Mouse (Mus musculus) cerebellum, adult 9-11 months (tissue): ENCODE measurements around the gene Gm20498.
A peak's percentile ranks its signal among the peaks of the same experiment; 100 is the strongest.
"Not testable (repeated sequence)": the region's sequence is repeated elsewhere in the genome, so short reads cannot be mapped to it uniquely, and the experiment has no call there.

Source experiments
- DNase-seq: peaks from one replicate; pipeline ENCODE4 v3.0.0; 2022

The Gm20498 gene

DNA sequence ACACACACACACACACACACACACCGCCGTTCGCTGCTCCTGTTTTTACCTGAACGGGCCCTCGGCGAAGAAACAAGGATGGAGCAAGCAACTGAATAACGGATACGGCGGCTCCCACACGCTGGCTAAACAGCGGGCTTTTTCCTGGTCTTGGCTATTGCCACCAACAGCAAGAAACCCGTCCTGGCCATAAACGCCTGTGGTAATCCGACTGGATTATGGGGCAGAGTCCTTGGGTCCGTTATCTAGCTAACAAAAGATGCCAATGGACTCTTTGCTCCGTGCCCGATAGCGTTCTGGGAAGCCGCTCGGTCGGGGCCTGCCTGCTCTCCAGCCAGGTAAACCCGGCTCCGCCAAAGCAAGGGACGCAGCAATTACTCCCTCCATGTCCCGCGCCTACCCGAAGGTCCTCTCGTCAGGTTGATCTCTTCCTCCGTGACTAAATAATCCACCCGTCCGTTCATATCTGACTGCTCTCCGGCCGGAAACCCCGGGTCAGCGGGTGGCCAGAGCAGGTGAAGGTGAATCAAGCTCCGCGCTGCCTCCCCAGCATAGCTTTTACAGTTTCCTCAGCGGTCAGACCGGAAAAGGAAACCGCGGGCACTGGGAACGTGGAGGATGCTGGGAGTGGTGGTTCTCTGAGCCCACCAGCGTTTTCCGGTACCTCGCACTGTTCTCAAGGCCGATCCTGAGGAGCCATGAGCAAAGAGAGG, at the start of gene Gm20498, which contains the start of gene Synj2bp:
Gm20498 (minus strand) TSS at position 590 of the 713 bp plus-strand sequence.
Synj2bp (minus strand) TSS at position 596 of the 713 bp plus-strand sequence.
- peak; percentile 87 for DNase-seq

DNA sequence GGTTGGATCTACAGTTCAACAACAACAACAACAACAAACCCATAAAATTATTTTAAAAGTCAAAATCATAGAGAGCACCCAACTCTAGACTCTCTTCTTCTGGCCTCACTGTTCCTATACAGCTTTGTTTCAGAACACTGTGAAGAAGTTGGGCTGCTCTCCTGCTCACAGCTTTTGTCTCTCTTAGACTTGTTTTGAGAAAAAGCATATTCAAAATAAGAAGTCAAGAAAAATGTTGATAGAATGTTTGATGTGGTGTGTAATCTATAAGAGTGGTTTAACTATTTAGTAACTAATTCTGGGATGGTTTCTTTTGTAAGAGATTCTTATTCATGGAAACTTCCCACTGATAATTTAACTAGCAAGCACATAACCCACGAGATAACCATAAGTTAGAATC, 35.7 kb upstream of the Gm20498 start, which contains the start of gene Adam21:
Adam21 (minus strand) TSS at position 101 of the 400 bp plus-strand sequence.
- DNase-seq, result no peak

DNA sequence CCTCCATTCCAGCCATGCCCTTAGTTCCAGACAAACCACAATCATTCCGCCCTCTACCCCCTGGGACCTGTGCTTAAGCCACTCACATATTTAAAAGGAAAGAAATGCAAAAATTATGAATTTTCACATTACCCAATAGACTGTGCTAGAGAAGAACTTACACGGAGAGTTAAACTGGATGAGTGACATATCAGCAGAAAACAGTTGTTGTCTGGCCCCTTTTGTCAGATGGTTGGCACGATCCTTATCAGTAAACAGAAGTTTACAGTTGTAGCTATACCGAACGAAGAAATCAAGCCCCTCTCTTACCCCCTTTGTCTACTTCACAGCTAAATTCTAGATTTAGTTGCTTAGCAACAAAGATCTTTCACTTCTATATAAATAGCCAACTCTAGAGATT, 35.2 kb upstream of the Gm20498 start:
- DNase-seq, result no peak

DNA sequence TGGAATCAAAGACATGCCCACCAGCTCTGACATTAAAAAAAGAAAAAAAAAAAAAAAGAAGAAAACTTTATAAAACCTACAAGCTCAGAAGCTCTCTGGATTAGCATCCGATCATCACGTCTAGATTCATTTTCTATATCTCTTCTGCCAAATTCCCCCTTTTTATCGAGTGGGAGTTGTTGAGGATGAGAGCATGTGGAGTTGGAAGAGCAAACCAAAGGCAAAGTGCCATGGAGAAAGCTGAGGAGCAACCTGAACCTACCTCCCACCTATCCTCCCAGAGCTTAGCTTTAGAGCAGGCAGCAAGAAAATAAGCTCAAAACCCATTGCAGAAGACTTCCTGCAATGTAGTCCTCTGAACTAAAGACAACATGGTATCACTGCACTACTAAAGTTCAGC, 31.5 kb upstream of the Gm20498 start:
- no peak for DNase-seq

DNA sequence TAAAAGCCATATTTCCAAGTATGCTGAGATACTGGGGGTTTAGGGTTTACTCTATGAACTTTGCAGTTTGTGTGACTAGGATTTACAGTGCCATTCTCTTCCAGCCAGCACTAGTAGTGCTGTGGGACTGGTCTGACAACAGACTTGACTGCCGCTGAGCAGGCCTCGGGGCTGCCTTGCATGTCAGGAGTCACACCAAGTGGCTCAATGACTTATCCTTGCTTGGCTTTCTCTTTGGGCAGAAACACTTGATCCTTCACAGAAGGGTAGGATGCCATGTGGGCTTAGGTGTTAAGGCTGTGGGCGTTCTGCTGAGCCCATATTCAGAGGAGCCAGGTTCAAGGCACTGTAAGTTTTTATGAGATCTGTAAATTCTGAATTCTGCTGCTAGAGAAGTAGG, 16.6 kb upstream of the Gm20498 start:
- DNase-seq, result no peak

DNA sequence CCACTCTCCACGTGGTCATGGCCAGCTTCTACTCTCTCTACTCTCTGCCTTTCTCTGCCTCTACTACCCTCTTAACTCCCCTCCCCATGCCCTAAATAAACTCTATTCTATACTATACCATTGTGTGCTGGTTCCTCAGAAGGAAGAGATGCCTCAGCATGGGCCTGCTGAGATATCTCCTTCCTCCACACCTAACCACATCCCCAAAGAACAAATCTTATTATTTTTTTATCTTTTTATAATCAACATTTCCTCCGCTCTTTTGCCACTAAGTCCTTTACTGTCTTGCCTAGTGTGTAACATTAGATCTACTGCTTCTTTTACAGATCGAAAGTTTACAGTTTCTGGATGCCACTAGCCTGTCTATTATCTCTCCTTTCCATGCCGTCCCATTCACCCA, 14.5 kb upstream of the Gm20498 start:
- no peak for DNase-seq

DNA sequence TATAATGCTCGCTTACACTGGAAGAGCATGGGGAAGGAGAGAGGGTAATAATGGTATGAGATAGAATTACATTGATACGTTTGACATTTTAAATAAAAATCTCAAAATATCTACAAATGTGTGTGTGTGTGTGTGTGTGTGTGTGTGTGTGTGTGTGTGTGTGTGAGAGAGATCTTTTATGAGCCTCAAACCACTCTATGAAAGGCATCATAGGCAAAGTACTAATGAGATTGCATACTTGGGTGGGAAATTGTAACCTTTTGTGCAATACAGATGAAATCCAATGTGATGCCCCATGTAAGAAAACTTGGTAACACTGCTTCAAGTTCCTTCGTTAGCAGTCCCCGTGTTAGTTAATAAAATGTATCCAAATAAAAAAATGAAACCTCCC, 319 bp upstream of the Gm20498 start:
- no peak for DNase-seq

DNA sequence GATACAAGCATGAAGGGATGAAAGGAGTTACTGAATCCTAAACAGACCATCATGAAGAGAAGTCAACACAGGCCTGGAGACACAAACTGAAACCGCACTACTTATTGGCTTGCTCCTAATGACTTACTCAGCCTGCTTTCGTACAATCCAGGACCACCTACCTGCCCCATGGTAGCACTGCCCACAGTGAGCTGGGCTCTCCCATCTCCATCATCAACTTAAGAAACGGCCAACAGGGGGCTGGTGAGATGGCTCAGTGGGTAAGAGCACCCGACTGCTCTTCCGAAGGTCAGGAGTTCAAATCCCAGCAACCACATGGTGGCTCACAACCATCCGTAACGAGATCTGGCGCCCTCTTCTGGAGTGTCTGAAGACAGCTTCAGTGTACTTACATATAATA, 2.1 kb downstream of the Gm20498 start:
- DNase-seq, result not testable (repeated sequence)

DNA sequence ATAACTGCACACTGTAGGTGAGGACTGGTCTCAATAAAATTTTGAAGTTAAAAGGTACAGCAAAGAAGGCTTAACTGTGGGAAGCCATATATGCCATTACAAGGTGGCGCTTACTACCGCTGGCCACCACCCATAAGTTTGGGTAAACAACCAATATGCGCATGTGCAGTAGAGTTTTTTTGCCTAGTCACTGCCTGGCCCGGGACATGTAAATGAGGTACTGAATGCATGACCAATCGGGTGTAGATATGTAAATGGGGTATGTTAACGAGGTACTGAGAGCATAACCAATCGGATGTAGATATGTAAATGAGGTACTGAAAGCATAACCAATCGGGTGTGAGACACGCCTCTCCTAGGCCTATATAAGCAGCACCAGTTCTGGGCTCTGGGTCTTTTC, 35.8 kb downstream of the Gm20498 start:
- DNase-seq, result not testable (repeated sequence)

DNA sequence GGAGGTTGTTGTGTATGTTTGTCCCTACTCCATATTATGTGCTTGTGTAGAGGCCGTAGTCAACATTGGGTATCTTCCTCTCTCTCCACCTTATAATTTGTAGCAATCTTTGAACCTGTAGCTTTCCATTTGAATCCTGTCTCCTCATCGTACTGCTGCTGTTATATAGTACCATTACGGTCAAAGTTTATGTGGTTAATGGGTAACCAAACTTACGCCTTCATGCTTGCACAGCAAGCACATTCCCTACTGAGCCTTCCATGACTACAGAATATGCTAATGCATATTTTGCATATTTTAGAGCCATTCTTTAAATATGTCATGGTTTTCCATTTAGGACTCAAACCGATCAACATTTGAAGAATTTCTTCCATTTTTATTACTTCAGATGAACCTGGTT, 42.2 kb downstream of the Gm20498 start:
- no peak for DNase-seq

DNA sequence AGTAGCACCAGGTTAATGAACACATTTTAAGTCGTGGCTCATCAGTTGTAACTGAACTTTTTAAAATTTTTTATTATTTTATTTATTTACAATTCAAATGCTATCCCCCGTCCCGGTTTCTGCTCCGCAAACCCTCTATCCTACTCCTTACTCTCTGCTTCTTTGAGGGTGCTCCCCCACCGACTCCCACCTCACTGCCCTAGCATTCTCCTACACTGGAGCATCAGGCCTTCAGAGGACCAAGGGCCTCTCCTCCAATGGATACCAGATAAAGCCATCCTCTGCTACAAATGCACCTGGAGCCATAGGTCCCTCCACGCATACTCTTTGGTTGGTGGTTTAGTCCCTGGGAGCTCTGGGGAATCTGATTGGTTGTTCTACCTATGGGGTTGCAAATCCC, 47.4 kb downstream of the Gm20498 start:
- DNase-seq, result peak; percentile 28

DNA sequence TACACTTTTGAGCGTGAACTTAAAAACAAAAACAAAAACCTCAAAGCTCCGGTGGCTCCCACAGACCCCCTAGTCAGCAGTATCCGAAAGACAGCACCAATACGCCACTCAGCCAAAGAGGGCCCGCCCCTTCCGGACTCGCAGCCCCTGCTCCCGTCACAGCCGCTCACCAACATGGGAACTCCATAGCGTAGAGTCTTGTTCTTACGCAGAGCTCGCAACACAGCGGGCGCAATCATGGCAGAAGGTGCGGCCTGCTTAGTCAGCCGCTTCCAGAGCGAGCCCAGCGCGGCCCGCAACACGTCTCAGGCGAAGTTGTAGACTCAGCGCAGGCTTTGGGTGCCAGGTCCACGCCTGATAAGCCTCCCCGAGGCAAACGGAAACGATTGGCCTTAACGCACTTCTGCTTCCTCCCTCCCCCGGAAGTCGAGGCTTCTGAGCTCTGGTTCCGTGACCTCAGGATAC, 47.9 kb downstream of the Gm20498 start, which contains the start of gene Cox16:
Cox16 (minus strand) TSS at position 401 of the 465 bp plus-strand sequence.
- DNase-seq, result peak; percentile 88

DNA sequence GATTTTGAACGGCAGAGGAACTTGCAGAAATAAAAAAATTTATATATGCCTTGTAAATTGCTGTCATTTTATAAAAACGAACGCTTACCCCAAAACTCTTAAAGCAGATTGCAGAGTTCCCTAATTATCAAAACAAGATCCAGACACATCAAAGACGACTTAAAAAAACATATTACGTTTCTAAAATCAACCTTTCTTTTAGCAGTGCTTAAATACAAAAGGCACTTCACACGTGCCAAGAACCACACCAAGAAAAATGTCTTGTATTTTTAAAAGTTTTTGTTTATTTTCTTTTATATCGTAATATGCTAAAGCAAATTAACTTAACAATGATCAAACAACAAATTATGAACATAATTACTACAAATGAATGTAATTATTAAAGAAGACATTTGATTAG, 48.5 kb downstream of the Gm20498 start:
- DNase-seq, result no peak

DNA sequence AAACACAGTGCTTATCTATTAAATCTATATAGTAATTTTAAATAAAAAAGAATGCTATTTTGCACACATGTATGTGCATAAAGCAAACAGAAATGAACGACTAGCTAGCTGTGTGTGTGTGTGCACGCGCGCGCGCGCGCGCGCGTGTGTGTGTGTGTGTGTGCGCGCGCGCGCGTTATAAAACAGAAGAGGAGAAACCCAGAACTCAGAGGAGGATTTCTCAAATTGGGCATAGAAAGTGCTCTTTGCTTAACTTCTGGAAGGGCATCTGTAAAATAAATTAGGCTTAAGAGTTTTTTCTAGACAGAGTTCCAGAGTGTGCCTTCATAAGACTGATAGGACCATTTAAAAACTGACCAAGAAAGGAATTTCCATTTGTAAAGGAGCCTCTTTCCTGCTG, 49.0 kb downstream of the Gm20498 start:
- DNase-seq, result no peak

DNA sequence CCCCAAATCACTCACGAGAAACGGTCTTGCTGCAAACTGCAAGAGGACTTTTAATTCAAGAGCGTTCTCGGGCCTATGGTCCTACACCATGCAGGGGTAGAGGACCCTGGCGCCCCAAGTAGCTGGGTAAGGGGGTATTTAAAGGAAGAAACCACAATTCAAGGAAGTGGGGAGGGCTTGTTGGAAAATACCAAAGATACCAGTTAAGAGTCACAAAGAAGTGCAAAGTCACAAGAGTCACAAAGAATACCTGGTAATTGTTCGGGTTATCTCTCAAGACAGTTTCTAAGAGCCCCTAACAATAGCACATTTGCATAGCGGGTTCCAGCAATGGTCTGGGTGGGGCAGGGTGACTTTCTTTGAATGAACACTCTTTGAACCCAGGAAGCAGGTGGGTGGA, 73.7 kb downstream of the Gm20498 start:
- not testable (repeated sequence) for DNase-seq

DNA sequence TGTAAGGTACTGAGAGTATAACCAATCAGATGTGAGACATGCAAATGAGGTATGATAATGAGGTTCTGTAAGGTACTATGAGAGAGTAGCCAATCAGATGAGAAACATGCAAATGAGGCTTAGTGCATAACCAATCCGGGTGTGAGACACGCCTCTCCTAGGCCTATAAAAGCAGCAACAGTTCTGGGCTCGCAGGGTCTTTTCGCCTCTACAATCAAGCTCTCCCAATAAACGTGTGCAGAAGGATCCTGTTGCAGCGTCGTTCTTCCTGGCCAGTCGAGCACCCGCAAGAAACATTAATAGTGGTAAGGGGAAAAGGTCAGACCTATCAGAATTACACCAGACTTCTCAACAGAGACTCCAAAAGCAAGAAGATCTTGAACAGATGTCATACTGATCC, 93.7 kb downstream of the Gm20498 start:
- DNase-seq, result not testable (repeated sequence)

DNA sequence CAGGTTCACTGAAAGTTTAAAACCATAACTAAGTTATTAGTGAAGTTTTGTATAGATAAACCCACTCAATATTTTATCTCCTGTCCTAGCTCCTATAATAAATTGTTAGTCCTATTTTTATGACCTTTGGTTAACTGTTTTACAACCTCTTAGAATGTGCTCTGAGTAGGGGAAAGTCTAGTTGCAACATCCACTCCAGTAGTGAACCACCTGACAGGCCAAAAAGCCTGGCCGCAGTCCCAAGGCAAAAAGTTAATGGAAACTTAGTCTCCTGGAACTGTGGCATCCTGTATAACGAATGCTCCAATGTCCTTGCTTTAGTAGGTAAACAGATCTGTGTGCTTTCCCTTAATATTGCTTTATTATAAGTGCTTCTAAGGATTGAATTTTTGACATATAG, 97.9 kb downstream of the Gm20498 start:
- DNase-seq, result not testable (repeated sequence)

DNA sequence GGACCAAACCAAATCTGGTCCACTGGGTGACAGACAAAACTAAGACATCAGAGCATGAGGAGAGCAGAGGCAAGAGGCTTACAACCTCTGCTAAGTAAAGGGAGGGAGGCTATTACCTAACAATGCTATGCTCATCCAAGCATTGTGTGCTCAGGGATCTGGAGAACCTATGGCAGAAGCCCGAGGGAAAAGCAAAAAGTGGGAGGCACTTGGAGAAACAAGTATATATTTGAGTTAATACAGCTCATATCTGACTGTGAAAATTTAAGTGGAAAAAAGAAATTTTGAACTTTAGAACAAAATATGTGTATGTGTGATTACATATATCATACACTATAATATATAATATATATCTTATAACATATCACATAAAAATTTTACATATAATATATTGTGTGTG, 110.9 kb downstream of the Gm20498 start, which contains the start of gene Adam4:
Adam4 (minus strand) TSS at position 101 of the 400 bp plus-strand sequence.
- no peak for DNase-seq

DNA sequence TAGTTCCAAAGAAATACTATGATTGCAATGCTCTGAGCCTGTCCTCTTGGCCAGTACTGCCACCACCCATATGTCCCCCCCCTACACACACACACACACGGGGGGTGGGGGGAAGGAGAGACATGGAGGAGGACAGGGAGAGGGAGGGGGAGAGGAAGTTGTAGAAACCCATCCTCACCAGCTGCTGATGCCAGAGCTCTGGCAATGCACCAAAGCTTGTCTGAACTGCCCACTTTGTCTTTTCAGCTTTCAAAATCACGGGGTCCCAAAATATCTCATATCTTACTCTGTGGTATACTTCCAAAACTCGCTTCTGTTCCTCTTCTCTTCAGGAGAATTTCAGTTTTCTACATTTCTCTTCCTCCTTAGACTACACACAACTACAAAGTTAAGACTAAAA, 119.5 kb downstream of the Gm20498 start:
- no peak for DNase-seq

DNA sequence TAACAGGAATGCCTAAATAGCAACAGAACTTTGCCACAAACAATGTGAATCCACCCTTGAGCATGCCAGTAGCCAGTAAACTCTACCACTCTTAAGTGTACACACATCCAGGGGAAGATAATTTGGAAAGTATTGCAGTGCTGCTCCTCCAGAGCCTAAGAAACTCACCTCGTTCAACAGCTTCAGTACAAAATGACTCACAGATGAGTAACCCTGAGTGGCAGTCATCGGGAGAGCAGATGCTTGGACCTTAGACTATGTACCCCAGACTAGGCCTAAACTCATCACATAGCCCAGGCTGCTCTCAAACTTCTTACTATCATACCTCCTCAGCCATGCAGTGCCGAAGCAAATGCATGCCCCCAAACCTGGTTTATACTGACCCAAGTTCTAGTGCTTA, 123.7 kb downstream of the Gm20498 start:
- DNase-seq, result no peak

DNA sequence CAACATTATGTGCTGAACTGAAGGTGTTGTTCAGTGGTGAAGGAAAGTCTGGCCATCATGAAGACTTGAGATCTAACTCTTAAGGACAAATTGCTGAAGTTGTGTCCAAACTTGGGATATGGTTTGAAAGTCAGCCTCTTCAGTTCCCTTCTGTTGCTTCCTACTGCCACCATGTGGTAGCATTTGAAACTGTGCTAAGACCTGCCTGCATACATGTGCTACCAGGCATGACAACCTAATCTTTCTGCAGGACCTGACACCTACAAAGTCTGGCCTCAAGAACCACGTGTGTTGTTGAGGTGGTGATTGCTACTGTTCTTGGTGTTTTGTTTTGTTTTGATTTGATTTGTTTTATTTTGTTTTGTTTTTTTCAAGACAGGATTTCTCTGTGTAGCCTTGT, 130.5 kb downstream of the Gm20498 start:
- peak; percentile 64 for DNase-seq

DNA sequence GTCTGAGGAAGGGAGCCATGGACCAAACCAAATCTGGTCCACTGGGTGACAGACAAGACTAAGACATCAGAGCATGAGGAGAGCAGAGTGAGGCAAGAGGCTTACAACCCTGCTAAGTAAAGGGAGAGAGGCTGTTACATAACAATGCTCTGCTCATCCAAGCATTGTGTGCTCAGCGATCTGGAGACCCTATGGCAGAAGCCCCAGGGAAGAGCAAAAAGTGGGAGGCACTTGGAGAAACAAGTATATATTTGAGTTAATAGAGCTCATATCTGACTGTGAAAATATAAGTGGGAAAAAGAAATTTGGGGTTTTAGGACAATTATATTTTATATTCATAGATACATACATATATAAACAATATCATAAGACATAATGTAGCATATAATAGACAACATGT, 153.3 kb downstream of the Gm20498 start, which contains the start of gene Gm4787:
Gm4787 (minus strand) TSS at position 101 of the 400 bp plus-strand sequence.
- DNase-seq, result not testable (repeated sequence)

DNA sequence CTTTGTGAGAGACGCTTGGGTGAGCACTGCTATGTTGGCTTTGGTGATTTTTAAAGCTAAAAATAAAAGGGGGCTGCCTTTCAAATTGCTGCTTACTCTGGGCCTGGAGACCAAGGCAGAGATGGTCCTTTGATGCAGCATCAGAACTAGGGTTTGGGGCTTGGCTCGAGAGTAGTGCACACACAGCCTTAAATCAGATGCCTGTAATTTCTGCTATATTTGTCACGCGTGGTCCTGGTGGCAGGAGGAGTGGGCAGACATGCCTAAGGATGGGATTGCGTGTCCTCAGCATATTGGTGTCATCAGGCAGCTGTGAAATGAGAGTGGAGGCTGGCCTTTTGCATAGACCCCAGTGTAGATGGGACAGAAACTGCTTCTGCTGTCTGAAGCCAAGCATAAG, 198.9 kb downstream of the Gm20498 start:
- no peak for DNase-seq

DNA sequence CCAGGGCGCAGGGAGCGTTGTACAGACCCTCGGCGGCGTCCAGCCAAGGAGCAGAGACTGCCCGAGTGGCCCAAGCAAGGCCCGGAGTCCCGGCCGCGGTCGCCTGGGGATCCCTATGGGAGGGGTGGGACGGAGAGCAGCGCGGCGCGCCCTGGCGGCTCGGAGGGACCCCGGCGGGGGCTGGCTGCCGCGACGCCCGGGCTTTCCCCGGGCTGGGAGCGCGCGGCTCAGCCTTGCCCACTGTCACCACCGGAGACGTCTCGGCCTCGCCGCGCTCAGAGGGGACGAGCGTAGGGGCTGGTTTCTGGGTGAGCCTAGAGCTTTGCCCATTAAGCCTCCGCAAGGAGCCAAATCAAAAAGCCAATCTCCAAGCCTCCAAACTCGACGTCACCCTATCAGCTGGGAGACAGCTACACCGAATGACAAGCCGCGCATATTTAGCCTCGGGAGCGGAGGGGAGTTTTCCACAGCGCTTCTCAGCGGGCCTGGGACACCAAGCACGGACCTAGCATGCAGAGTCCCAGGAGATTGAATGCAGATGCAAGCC, 199.8 kb downstream of the Gm20498 start, which contains the start of gene Slc8a3:
Slc8a3 (minus strand) TSS at position 306 of the 547 bp plus-strand sequence.
- peak; percentile 85 for DNase-seq
